Mouse (Mus musculus) monocyte, adult 2 months (primary cell): ENCODE data around the gene BC005561.
"Not testable (repeated sequence)": the region's sequence is repeated elsewhere in the genome, so short reads cannot be mapped to it uniquely, and the experiment has no call there.

ENCODE experiments used
- DNase-seq, 2 experiments: peaks; one replicate each; pipeline ENCODE4 v3.0.0; 2022; ENCODE audit warnings: low spot score in 2 of 2, low read depth in 1 of 2

Gene BC005561

DNA sequence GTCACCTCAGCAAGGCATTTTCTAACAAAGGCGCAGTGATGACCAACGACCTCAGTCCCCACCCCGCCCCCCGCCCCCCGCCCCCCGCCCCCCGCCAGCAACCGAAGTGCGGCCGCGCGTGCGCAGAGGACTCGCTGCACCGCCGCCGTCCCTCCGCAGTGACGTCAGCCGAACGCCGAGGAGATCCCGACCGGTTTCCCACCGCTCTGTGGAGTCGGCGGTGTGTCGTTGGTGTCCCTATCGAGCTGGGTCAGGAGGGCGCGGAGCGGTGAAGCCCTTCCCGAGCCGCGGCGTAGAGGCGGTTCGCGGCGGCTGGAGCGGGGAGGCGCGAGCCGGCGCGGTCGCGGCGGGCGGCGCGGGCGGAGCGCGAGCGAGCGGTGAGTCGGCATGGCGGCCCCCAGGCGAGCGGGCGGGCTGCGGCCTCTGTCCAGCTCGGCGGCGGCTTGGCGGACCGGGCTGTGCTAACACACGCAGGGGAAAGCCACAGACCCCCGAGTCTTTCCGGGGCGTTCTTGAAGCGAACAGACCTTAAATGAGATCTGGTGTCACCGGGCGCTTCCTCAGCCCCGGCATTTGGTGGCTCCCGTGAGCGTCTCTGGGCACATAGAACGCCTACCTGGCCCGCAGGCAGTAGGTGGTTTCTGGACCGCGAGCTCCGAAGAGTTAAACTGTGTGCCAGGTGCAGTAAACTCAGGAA is at the start of gene BC005561:
BC005561 (plus strand) TSS at position 158 of the 697 bp plus-strand sequence.
- peak; percentile 29 to 65 for DNase-seq

DNA sequence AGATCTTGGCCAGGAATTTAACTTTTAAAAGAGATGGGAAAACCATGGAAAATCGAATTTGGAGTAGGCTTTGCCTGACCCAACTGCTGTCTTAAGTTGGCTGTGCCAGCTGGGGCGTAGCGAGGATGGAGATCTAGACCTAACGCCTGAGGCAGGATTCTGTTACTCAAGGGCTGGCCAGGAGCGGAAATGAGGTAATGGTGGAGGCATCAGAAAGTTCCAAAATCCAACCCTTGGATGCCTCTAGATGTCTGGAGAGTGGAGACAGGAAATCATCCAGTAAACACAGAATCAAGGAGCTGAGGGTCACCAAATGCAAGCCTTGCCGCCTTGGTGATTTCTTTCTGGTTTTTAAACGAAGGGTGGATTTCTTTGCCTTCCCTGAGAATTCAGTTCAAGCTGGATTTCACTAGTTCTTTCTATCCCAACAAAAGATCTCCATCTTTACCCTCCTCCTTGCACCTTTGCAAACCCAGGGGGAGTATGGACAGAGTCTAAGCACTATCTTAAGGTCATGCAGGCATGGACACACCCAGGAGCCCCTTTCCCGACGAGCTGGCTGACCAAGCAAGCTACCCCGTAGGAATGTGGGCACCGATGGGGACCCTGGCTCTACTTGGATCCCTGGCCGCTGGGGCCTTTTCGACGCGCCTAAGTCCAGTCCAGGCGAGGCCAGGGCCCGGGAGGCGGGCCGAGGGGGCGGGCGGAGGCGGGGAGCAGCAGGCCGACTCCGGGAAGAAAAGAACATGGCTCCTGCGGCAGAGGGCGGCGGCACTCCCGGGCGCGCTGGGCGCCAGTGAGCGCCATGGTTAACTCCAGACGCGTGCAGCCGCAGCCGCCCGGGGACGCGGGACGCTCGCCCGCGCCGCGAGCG is 49.1 kb upstream of the BC005561 start, which contains the start of gene Pkd2:
Pkd2 (plus strand) TSS at position 619 of the 874 bp plus-strand sequence.
- no peak for DNase-seq

DNA sequence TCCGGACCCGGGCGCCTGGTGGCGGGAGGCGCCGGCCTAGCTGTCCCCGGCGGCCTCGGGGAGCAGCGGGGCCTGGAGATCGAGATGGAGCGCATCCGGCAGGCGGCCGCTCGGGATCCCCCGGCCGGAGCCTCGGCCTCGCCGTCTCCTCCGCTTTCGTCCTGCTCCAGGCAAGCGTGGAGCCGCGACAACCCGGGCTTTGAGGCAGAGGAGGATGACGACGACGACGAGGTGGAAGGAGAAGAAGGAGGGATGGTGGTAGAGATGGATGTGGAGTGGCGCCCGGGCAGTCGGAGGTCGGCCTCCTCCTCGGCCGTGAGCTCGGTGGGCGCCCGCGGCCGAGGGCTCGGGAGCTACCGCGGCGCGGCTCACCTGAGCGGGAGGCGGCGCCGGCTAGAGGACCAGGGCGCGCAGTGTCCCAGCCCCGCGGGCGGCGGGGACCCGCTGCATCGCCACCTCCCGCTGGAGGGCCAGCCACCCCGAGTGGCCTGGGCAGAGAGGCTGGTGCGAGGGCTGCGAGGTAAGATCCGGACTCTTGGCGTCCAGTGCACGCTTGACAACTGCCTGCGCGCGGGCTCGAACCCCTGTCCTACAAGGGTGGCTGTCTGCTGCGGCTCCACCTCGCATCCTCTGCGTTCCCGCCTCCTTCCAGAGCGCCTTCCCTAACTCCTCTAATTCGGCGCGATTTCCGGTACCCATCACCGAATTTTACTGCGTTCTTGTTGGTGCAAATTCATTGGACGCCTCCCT is 48.3 kb upstream of the BC005561 start:
- no peak for DNase-seq

DNA sequence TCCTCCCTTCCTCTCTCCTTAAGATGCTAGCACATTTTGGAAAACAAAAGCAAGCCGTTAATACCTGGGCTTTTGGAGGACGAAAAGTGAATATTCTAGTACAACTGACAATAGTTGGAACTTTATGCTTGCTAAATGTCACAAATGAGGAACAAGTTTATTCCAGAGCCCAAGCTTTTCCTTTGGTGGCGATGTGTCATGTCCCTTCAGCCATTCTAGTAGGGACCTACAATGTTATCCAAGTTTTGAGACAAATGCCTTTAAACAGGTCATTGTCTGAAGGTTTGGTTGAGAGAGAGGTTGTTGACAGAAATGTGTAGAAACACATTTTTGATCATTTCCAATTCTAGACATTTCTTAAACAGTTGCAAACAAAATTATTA is 47.7 kb upstream of the BC005561 start:
- DNase-seq: no peak

DNA sequence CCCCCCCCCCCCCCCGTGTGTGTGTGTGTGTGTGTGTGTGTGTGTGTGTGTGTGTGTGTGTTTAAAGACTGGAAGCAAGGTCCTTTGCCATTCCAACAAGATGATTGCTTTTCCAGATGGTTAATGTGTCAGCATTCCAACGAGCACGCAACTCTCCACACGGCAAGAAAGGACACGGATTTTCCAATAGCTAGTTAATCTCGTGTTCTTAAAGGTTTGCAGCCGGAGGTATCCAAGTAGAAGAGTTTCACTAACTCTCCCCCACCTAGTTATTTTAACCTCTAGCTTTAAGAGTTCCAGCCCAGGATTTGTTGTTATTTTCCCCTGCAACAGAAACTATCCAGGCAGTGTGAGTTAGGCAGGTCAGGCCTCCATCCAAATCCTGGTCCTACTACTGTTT is 47.3 kb upstream of the BC005561 start:
- DNase-seq: no peak

DNA sequence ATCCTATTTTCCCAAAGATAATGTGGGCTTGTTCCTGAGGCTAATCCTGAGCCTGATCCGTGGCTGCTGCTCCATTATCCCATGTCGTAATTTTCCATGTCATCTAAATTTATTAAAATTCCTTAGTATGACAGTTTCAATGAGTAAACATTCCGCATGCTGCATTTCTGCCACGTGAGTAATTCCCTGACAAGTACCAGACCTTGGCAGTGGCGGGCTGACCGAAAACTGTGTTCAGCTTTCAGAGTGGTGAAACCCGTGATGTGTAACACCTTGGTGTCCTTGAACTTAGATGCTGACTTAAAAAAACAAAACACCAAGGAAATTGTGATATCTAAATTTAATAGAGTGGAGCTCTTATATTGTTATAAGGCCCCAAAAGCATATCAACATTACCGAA is 42.9 kb upstream of the BC005561 start:
- DNase-seq: no peak

DNA sequence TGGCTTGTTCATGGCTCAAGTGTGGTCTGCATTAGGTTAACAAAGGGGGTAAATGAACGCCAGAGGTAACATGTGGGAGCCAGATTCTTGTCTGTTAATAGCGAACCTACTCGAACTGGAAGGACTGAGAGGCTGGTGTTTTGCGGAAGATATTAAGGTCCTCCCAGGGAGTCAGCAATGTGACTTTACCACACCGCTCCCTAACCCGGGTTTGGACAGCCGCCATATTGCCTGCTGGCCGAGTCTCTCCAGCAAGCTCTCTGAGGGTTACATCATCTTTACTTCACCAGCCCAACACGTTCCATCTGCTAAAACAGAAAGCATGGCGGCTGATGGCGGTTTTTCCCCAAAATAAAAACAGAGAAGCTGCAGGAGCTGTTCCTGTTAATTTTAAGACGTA is 42.4 kb upstream of the BC005561 start:
- no peak for DNase-seq

DNA sequence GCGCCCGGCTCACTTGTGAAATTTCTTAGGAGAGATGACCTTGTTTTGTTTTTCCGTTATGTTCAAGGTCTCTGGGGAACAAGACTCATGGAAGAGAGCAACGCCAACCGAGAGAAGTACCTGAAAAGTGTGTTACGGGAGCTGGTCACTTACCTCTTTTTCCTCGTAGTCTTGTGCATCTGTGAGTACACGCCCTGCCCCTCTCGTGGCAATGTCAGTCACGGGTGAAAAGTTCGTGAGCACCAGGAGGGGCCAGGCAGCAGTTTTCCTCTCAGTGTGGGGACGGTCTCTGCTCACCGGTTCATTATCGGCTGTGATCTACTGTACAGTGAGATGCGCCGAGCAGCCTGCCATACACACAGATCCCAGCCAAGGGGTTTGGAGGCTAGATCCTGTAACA is 41.3 kb upstream of the BC005561 start:
- DNase-seq: no peak

DNA sequence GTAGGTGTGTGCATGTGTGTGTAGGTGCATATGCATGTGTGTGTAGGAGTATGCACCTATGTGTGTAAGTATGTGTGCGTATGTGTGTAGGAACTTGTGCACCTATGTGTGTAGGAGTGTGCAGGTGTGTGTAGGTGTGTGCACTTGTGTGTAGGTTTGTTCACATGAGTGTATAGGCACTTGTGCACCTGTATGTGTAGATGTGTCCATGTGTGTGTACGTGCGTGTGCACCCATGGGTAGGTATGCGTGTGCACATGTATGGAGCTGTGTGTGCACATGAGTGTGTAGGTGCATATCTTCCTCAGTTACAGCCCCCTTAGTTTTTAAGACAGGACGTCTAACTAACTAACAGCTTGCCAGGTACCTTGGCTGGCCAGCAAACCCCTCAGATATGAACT is 39.6 kb upstream of the BC005561 start:
- DNase-seq: no peak

DNA sequence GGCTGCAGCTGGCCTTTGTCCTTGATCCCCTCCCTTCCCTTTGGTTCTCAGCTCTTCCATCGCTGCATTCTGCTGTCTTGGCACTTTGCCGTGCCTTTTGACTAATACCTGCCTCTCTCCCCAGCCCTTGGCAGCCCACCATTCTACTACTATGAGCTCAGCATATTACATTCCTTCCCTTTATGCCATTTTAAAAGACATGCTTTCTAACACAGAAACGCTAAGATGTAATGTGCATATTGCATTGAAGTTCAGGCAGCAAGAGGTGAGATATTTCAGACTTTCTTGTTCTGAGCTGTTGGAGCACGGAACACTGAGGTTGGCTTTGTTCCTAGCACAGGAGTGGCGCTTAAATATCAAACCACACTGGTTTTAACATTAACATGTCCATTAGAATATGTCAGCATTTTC is 37.2 kb upstream of the BC005561 start:
- DNase-seq: no peak

DNA sequence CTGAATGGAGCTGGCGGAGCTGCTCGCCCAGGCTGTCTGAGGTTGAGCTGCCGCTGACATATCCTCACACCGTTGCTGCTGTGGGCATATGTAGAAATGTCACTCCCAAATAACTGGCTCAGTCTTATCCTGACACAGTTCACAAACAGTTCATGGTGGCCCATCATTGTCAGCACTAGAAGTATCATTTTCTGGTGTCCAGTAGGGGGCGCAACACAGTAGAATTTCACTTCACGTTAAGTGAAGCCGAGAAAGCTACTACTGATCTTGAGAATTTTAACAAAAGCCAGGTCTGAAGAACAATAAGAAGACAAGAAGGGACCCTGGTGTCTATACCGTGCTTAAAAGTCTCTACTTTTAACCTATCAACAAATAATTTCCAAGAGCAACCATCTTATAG is 35.8 kb upstream of the BC005561 start:
- no peak for DNase-seq

DNA sequence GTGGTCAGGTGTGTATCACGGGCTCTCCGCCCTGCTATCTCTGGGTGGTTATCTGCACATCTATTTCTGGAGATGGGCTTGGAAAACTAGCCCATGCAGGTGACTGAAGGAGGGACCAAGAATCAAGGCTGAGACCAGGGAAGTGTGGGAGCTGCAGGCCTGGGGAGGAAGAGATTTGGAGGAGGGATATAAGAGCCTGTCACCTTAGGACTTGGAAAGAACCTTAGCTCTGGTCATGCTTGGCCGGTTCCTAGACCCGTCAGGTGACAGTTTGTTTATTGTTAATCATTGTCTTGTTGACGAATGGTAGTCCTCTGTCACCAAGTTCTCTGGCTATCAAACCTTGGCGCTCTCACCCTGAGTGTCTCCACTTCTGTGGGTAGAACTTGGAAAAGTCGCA is 27.8 kb upstream of the BC005561 start:
- DNase-seq: no peak

DNA sequence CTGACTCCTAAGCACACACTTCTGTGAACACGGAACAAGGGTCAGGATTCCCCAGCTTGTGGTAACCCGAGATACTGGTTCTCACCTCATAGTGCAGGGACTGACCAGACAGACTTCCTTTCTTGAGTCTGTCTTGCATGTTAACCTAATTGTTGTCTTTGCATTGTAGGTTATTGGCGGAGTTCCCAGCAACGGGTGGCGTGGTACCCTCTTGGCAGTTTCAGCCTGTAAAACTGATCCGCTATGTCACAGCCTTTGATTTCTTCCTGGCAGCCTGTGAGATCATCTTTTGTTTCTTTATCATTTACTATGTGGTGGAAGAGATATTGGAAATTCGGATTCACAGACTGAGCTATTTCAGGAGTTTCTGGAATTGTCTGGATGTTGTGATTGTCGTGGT is 25.3 kb upstream of the BC005561 start:
- DNase-seq: no peak

DNA sequence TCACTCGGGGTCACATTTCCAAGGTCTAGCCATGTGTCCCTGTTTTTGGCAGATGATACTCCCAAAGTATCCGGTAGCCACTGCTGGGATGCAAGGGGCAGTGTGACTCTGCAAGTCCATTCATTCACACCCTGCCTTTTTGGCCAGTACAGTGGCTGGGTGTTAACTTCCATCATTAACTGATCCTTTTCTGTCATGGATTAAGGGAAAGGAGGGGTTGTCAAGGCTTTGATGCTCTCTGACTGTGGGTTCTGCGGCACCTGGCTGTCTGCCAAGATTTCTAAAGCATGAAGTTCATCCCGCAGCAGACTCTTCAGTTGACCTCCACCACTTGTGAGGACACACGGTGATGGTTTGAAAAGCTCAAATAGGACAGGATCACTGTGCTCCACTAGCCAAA is 16.6 kb upstream of the BC005561 start:
- DNase-seq: no peak

DNA sequence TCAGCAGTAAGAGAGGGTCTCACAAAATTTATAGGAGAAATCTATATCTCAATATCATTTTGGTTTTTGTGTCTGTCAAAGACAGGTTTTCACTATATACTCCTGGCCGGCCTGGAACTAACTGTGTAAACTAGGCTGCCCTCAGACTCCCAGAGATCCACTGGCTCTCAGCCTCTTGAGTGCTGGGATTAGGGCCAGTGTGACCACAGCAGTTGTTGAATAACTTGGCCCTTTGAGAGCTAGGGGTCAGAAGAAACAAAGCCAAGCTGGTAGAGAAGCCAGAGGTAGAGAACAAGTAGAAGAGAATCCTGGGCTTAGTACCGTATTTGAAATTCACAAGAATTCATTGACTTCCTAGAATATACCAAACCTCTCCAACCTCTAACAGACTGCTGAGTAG is 3.3 kb upstream of the BC005561 start:
- DNase-seq: no peak

DNA sequence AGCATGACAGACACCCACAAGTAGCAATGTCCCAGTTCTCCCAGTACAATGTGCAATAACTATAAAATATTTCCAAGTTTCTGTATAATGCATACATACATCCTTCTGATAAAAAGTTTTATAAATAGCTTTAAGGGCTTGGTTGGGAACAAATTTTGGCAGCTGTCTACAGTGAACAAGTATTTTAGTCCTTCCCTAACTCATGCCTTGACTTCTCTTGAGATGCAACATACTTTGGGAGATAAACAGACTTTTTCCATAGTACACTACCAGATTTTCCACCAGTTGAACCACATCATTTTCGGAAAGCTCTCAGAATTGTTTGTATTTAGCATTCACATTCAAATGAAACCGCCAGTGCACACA is 340 bp upstream of the BC005561 start:
- no peak for DNase-seq

DNA sequence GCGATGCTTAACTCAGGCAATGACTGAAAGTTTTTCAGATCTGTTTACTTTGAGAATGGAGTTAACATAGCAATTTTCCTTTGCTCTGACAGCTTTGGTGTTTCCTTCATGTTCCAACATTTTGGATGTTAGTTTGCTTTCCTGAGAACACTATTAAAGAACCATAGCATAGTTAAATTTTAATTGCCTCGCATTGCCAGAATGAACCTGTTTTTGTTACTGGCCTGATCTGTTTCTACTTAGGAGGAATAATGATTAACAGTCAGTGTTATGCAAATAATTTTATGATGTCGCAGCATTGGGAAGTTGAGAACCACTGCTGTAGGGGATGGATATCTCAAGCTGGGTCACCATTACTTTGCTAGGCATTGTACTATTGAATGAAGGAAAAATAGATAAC is 3.1 kb downstream of the BC005561 start:
- no peak for DNase-seq

DNA sequence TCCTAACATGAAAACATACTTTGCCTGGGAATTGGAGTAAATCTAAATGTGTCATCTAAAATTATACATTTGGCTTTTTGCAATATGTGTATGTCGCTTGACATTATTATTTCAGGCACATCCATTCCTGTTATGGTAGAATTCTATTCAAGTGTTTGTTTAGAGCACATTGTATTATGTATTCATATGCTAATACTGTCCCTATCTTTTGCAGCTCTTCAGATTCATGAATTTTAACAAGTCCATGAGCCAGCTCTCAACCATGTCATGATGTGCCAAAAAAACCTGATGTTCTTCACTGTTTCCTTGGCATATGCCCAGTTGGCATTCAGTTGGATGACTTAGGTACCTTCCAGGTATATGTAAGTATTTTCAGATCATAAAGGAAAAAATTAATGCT is 30.5 kb downstream of the BC005561 start:
- DNase-seq: no peak

DNA sequence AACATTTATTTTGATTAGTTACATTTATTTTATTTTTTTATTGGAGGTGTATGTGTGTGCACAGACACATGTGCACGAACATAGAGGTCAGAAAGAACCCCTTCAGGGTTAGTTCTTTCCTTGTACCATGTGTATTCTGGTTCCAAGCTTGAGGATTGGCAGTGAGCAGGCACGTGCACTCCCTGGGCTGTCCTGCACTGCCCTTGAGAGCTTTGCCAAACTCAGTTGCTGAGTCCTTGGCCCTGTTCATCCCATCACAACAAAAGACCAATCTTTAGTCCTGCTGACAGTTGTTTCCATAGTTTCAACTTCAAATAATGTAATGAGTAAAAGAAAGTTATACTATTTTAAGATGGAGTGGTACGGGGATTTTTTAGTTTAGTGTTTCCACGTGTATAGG is 31.2 kb downstream of the BC005561 start:
- no peak for DNase-seq

DNA sequence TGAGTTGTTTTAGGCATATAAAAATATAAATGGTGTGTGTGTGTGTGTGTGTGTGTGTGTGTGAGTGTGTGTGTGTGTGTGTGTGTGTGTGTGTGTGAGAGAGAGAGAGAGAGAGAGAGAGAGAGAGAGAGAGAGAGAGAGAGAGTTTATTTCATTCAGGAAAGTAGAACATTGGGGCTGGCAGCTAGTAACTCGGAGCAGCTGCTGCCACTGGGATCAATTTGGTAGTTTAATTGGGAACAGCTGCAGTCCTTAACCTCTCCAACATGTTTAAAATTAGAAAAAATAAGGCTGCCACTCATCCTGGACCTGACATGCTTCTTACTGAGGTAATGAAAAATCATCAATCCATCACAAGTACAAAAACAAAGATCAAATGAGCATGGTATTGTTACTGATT is 59.9 kb downstream of the BC005561 start:
- not testable (repeated sequence) for DNase-seq

DNA sequence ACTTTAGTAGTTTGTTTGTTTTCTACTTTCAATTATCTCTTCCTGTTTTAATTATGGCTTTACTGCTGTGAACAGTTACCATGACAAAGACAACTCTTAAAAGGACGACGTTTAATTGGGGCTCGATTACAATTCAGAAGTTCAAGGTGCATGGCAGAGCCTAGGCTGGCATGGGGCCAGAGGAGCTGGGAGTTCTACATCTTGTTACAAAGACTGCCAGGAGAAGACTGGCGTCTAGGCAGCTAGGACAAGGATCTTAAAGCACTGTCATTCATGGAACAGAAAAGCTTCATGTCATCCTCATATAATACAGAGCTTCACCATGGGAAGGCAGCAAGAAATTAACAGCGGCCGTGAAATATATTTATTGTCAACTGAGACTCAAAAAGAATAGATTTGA is 62.6 kb downstream of the BC005561 start:
- DNase-seq: no peak
